In genomic region chr16:90177425-90177824, GRCm38 (mm10) we compare ENCODE assay signal across 12 mouse cellular contexts. TPM values are rescaled to one million over a fixed set of nuclear protein-coding genes. Genes with fewer than 3 reads are reported as not detected.
DNase-seq lines count a peak whose midpoint lies in the region; ATAC-seq and TF ChIP-seq lines count a peak whose summit lies in the region.
"Had no signal": no experiment of that assay in that cellular context is flagged by ENCODE, and none has a peak within 500 bp of the region (broad histone marks: within the 10 kb centered on the region; RNA-seq: fewer than 3 reads in every experiment).

No protein-coding gene starts in this region.

- 85% methylated on average over 8 of the region's 8 CpGs for WGBS in embryonic facial prominence, embryonic 14.5 days
- WGBS in embryonic facial prominence, embryonic 10.5 days = 82% methylated on average over 8 of the region's 8 CpGs
- 32% methylated on average over 8 of the region's 8 CpGs for WGBS in liver, embryonic 11.5 days
- 80% methylated on average over 8 of the region's 8 CpGs for WGBS in midbrain, embryonic 10.5 days

- no peaks in the 10 kb centered on the region for H3K4me1 ChIP-seq in embryonic facial prominence, embryonic 14.5 days (ENCODE audit: control insufficient read depth, insufficient read depth, low read length)
- H3K4me1 ChIP-seq in embryonic facial prominence, embryonic 10.5 days = no peaks in the 10 kb centered on the region
- H3K4me1 ChIP-seq in liver, embryonic 11.5 days (replicated peaks; ENCODE audit: control insufficient read depth, insufficient read depth, low read length) = peaks cover 5% of the 10 kb centered on the region; the same call in 1 of the 2 replicates
- peaks cover 17% of the 10 kb centered on the region for H3K4me1 ChIP-seq in midbrain, embryonic 10.5 days
- H3K4me1 ChIP-seq: limb, embryonic 10.5 days had no signal

- no peak overlapping the region for H3K4me2 ChIP-seq in embryonic facial prominence, embryonic 14.5 days (ENCODE audit: low read depth, low read length)
- no peak overlapping the region for H3K4me2 ChIP-seq in liver, embryonic 11.5 days

- no peak for TF ChIP-seq CTCF in C2C12 (IDR thresholded peaks at IDR 0.05; ENCODE audit: control insufficient read depth, insufficient read depth, insufficient read length)

- no peaks in the 10 kb centered on the region for H3K27me3 ChIP-seq in embryonic facial prominence, embryonic 14.5 days (replicated peaks; ENCODE audit: control insufficient read depth, insufficient read depth, low read length)
- H3K27me3 ChIP-seq in embryonic facial prominence, embryonic 10.5 days (replicated peaks; ENCODE audit: low read depth, poor library complexity, severe bottlenecking) = no peaks in the 10 kb centered on the region
- H3K27me3 ChIP-seq in C2C12 (ENCODE audit: control insufficient read depth, insufficient read depth, insufficient read length) = no peaks in the 10 kb centered on the region
- no peaks in the 10 kb centered on the region for H3K27me3 ChIP-seq in liver, embryonic 11.5 days (replicated peaks; ENCODE audit: control insufficient read depth, insufficient read depth, low read length)
- H3K27me3 ChIP-seq in midbrain, embryonic 10.5 days (ENCODE audit: low read depth, poor library complexity, severe bottlenecking) = peaks cover 32% of the 10 kb centered on the region

- no peaks in the 10 kb centered on the region for H3K79me3 ChIP-seq in C2C12 (ENCODE audit: low read depth)

- H3K9ac ChIP-seq in embryonic facial prominence, embryonic 14.5 days (ENCODE audit: low read depth, low read length) = no peak overlapping the region
- H3K9ac ChIP-seq in liver, embryonic 11.5 days (ENCODE audit: low read depth, low read length) = no peak overlapping the region

- no peaks in the 10 kb centered on the region for H3K36me3 ChIP-seq in embryonic facial prominence, embryonic 14.5 days (ENCODE audit: control insufficient read depth, insufficient read depth, low read length)
- no peaks in the 10 kb centered on the region for H3K36me3 ChIP-seq in embryonic facial prominence, embryonic 10.5 days (replicated peaks)
- H3K36me3 ChIP-seq in C2C12 (ENCODE audit: control insufficient read depth, insufficient read depth) = no peaks in the 10 kb centered on the region
- no peaks in the 10 kb centered on the region for H3K36me3 ChIP-seq in liver, embryonic 11.5 days (ENCODE audit: control insufficient read depth, insufficient read depth, low read length)
- H3K36me3 ChIP-seq in midbrain, embryonic 10.5 days = no peaks in the 10 kb centered on the region
- H3K36me3 ChIP-seq: limb, embryonic 10.5 days had no signal

- DNase-seq in embryonic facial prominence, embryonic 14.5 days (ENCODE audit: low spot score) = peak; percentile 24
- DNase-seq in embryonic facial prominence, embryonic 10.5 days (ENCODE audit: low spot score) = no peak
- no peak for DNase-seq in liver, embryonic 11.5 days (ENCODE audit: low spot score)
- peak; percentile 73 to 84 for DNase-seq in monocyte, adult 2 months (ENCODE audit: low read depth in 1 of 2, low spot score in 2 of 2)
- no peak for DNase-seq in midbrain, embryonic 10.5 days (ENCODE audit: low spot score)
- DNase-seq in right cerebral cortex, postnatal 36 days (ENCODE audit: low spot score in 2 of 2) = no peak
- DNase-seq: adrenal gland, postnatal 25 days; cerebellum, adult 18-20 months; gastrocnemius, postnatal 14 days had no signal

- no peak overlapping the region for H3K4me3 ChIP-seq in embryonic facial prominence, embryonic 14.5 days (ENCODE audit: low read depth, low read length)
- H3K4me3 ChIP-seq in embryonic facial prominence, embryonic 10.5 days = no peak overlapping the region
- no peak overlapping the region for H3K4me3 ChIP-seq in C2C12 (ENCODE audit: insufficient read depth, poor library complexity, severe bottlenecking)
- no peak overlapping the region for H3K4me3 ChIP-seq in liver, embryonic 11.5 days (ENCODE audit: low read depth, low read length)
- no peak overlapping the region for H3K4me3 ChIP-seq in midbrain, embryonic 10.5 days
- H3K4me3 ChIP-seq: limb, embryonic 10.5 days had no signal

- no peak overlapping the region for H3ac ChIP-seq in C2C12 (ENCODE audit: control insufficient read depth, insufficient read length, low read depth)

- no peak overlapping the region for H3K27ac ChIP-seq in embryonic facial prominence, embryonic 14.5 days (replicated peaks; ENCODE audit: low read depth, low read length)
- no peak overlapping the region for H3K27ac ChIP-seq in embryonic facial prominence, embryonic 10.5 days (replicated peaks)
- H3K27ac ChIP-seq in liver, embryonic 11.5 days (ENCODE audit: low read depth, low read length) = no peak overlapping the region
- H3K27ac ChIP-seq in midbrain, embryonic 10.5 days (replicated peaks) = no peak overlapping the region
- H3K27ac ChIP-seq: limb, embryonic 10.5 days had no signal

- H3K79me2 ChIP-seq in C2C12 (ENCODE audit: control insufficient read depth, insufficient read depth) = no peaks in the 10 kb centered on the region

- ATAC-seq in embryonic facial prominence, embryonic 14.5 days (ENCODE audit: low read depth) = peak; percentile 22; the same call in 1 of the 2 replicates
- peak; percentile 44 for ATAC-seq in liver, embryonic 11.5 days (replicated peaks; ENCODE audit: low FRiP score)
- no peak for ATAC-seq in erythroblast, adult 5-6 weeks (replicated peaks; ENCODE audit: low FRiP score, poor library complexity, severe bottlenecking)

- H3K9me3 ChIP-seq in embryonic facial prominence, embryonic 14.5 days (ENCODE audit: control insufficient read depth, low read length) = no peaks in the 10 kb centered on the region
- no peaks in the 10 kb centered on the region for H3K9me3 ChIP-seq in embryonic facial prominence, embryonic 10.5 days
- no peaks in the 10 kb centered on the region for H3K9me3 ChIP-seq in liver, embryonic 11.5 days (ENCODE audit: control insufficient read depth, low read length)
- no peaks in the 10 kb centered on the region for H3K9me3 ChIP-seq in midbrain, embryonic 10.5 days (replicated peaks)
- H3K9me3 ChIP-seq: limb, embryonic 10.5 days had no signal

TF ChIP-seq in C2C12, 6 proteins besides CTCF, POLR2A, EP300 and RAD21:
- TF ChIP-seq CEBPB (IDR thresholded peaks at IDR 0.05; ENCODE audit: low read depth) (peak; percentile 9), MYOG (IDR thresholded peaks at IDR 0.05; ENCODE audit: control insufficient read depth, extremely low read depth, insufficient read length) (no peak), FOSL1 (IDR thresholded peaks at IDR 0.05; ENCODE audit: insufficient read depth, low read length, poor library complexity, severe bottlenecking) (no peak)

RNA-seq across cellular contexts. Expression of gene Tiam1, which starts 33.9 kb away (rescaled TPM):
- polyA plus RNA-seq in embryonic facial prominence, embryonic 14.5 days (2014; fragmentation: Nextera tagmentation; extraction: Ambion mirVana) = 31.0 and 34.6 TPM in 2 replicates
- polyA plus RNA-seq in embryonic facial prominence, embryonic 10.5 days (2016; fragmentation: Nextera tagmentation; extraction: Ambion mirVana) = 25.3 and 25.9 TPM in 2 replicates
- 6.9 TPM for polyA plus RNA-seq in C2C12 (2012; fragmentation: generic; extraction: Trizol)
- polyA plus RNA-seq in liver, embryonic 11.5 days (2014; fragmentation: Nextera tagmentation; extraction: Ambion mirVana) = 10.7 and 17.2 TPM in 2 replicates
- polyA plus RNA-seq in midbrain, embryonic 10.5 days (2016; fragmentation: Nextera tagmentation; extraction: Ambion mirVana) = 13.8 and 13.9 TPM in 2 replicates
- 29.0 and 29.7 TPM in 2 replicates for total RNA-seq in erythroblast, adult 5-6 weeks (2015; ENCODE audit: low replicate concordance)
- 14.4 and 15.7 TPM in 2 replicates for total RNA-seq in erythroblast, adult 5-6 weeks (2017; ENCODE audit: low replicate concordance)

RNA-seq across cellular contexts. Expression of gene Sod1, which starts 43.1 kb away (rescaled TPM):
- polyA plus RNA-seq in embryonic facial prominence, embryonic 14.5 days (2014; fragmentation: Nextera tagmentation; extraction: Ambion mirVana) = 1,098 and 1,130 TPM in 2 replicates
- polyA plus RNA-seq in embryonic facial prominence, embryonic 10.5 days (2016; fragmentation: Nextera tagmentation; extraction: Ambion mirVana) = 1,351 and 1,353 TPM in 2 replicates
- polyA plus RNA-seq in C2C12 (2012; fragmentation: generic; extraction: Trizol) = 1,571 TPM
- 1,899 and 2,008 TPM in 2 replicates for polyA plus RNA-seq in liver, embryonic 11.5 days (2014; fragmentation: Nextera tagmentation; extraction: Ambion mirVana)
- 1,095 and 1,127 TPM in 2 replicates for polyA plus RNA-seq in midbrain, embryonic 10.5 days (2016; fragmentation: Nextera tagmentation; extraction: Ambion mirVana)
- total RNA-seq in erythroblast, adult 5-6 weeks (2015; ENCODE audit: low replicate concordance) = 182 and 255 TPM in 2 replicates
- 152 and 196 TPM in 2 replicates for total RNA-seq in erythroblast, adult 5-6 weeks (2017; ENCODE audit: low replicate concordance)

Comparison
In these comparisons a context has a peak if more than half of its experiments do, and no peak if none do; other contexts are left out.
1. DNase-seq: peak in embryonic facial prominence, embryonic 14.5 days (single experiment) and monocyte, adult 2 months (2 of 2); none in embryonic facial prominence, embryonic 10.5 days (single experiment), liver, embryonic 11.5 days (single experiment), midbrain, embryonic 10.5 days (single experiment) and right cerebral cortex, postnatal 36 days (0 of 2).